Mouse (Mus musculus) brain, embryonic 14.5 days (tissue): ENCODE data around the gene Dazap1. TPM values are rescaled to one million over a fixed set of nuclear protein-coding genes. Genes with fewer than 3 reads are reported as not detected.

Experiments used
- DNase-seq: peaks from one replicate; pipeline ENCODE4 v3.0.0-alpha.2; 2011; ENCODE audit warnings: low read depth
- CTCF ChIP-seq: fragments of 200-500 bp; IDR thresholded peaks from 2 replicates; pipeline ENCODE4 v1.5.1; 2012; ENCODE audit warnings: inconsistent platforms, mild to moderate bottlenecking, moderate library complexity, borderline replicate concordance; ENCODE audit not compliant: insufficient read depth, insufficient read length; ENCODE audit errors: extremely low read depth
- POLR2A ChIP-seq: fragments of 200-500 bp; IDR thresholded peaks from 2 replicates; pipeline ENCODE4 v1.6.1; 2012; ENCODE audit warnings: mild to moderate bottlenecking, inconsistent platforms, borderline replicate concordance; ENCODE audit not compliant: poor library complexity, insufficient read depth, insufficient read length, severe bottlenecking; ENCODE audit errors: extremely low read depth
- polyA plus RNA-seq: library from polyadenylated mRNA; depleted of rRNA; stranded (reverse); fragments of >200 nt; gene quantifications from 2 replicates; pipeline ENCODE4 v1.2.3, GENCODE M21; 2012

The Dazap1 gene
- polyA plus RNA-seq, 1 experiment, result 207 TPM

DNA sequence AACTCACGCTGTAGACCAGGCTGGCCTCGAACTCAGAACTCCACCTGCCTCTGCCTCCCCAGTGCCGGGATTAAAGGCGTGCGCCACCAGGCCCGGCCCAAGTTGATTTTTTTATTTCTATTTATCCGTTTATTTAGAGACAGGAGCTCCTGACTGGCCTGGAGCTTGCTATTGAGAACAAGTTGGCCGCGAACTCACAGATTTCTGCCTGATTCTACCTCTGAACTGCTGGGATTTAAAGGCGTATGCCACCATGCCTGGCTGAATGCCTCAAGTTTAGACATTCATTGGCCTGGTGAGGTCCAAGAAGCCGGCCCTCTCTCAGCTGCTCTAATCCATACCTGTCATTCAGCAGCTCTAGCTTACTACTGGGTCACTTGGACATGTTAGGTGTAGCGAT lies 883 bp downstream of the Dazap1 start:
- TF ChIP-seq POLR2A, result no peak
- TF ChIP-seq CTCF, result no peak
- DNase-seq, result no peak

GRCm38 (mm10) chr10:80262776-80263365 lies 1.6 kb downstream of the Dazap1 start:
- DNase-seq, result no peak
- TF ChIP-seq CTCF (no peak), POLR2A (no peak)

- peak; percentile 97 for TF ChIP-seq POLR2A
- no peak for TF ChIP-seq CTCF
- peak; percentile 100 for DNase-seq
Observed at GRCm38 (mm10) chr10:80264341-80265148, 3.3 kb downstream of the Dazap1 start.

- DNase-seq, result no peak
- no peak for TF ChIP-seq POLR2A
- no peak for TF ChIP-seq CTCF
Observed at GRCm38 (mm10) chr10:80265149-80265486, 3.8 kb downstream of the Dazap1 start.

DNA sequence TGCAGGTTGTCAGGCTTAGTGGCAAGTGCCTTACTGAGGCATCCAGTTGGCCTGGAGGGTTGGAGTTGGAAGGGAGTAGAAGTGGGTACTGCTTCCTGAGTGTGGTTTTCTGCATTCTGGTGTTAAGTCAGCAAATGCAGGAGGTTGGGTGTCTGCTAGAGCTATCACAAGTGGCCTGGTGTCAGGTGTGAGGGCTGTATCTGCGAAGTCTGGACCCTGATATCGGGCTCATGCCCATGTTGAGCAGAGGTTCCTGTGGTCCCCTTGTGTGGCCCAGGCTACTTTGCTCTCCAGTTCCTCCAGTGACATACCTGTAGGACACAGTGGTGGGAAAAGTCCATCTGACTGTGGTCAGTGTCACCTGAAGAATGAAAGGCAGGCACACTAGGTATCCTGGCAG lies 8.8 kb downstream of the Dazap1 start:
- no peak for DNase-seq
- TF ChIP-seq CTCF (no peak), POLR2A (no peak)

DNA sequence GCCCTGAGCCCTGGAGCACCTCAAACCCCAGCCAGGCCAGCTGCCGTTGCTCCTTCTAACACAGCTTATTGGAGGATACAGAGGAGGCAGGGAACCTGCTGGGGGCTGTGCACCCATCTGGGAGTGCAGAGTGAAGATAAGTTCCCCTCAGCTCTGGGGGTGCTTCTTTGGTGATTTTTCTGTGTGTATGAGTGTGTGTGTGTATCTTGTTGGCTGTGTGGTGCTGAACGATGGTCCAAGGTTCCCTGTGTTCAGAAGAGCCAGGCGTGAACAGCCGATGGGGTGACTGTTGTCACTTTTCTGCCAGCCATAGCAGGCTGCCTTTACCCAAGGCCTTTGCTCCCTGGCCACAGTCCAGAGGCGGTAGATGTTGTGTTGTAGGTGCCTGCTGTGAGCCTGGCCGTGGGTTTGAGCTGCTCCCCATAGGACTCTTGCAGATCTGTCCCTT lies 9.5 kb downstream of the Dazap1 start:
- DNase-seq, result no peak
- no peak for TF ChIP-seq POLR2A
- TF ChIP-seq CTCF, result no peak

DNA sequence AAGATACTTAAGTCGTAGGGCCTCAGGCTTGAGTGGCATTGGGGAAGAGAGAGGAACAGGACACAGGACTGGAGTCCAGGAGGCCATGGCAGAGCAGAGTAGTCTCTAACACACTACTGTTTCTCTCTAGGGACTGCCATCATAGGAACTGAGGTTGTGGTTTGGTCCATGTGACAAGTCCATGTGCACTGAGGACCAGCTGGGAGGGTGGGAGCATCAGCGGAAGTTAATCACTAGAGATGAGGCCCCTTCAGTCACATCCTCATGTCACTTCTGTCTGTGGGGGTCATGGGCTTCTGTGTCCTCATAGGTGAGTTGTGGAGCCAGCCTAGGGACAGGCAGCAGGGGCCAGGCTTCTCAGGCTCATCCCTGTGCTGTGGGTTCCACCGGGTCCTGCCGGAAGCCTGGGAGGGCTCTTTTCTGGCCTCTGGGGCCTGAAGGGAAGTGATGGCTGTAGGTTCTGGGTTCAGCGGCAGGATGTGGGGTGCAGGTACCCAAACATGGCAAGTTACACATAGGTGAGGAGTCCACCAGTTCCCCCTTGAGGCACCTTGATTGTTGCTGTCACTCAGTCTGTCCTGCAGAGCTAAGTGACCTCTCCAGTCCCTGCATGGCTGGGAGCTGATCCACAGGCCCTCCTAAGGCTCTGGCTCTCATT lies 10.0 kb downstream of the Dazap1 start:
- DNase-seq, result no peak
- no peak for TF ChIP-seq POLR2A
- no peak for TF ChIP-seq CTCF

GRCm38 (mm10) chr10:80271870-80272585 lies 10.7 kb downstream of the Dazap1 start:
- TF ChIP-seq POLR2A (no peak), CTCF (no peak)
- no peak for DNase-seq

GRCm38 (mm10) chr10:80273847-80274246 lies 12.6 kb downstream of the Dazap1 start:
- no peak for DNase-seq
- TF ChIP-seq CTCF (no peak), POLR2A (no peak)

GRCm38 (mm10) chr10:80276238-80276637 lies 15.0 kb downstream of the Dazap1 start:
- TF ChIP-seq CTCF (no peak), POLR2A (no peak)
- no peak for DNase-seq

- no peak for DNase-seq
- no peak for TF ChIP-seq POLR2A
- TF ChIP-seq CTCF, result no peak
Observed at GRCm38 (mm10) chr10:80278390-80278789, 17.1 kb downstream of the Dazap1 start.

GRCm38 (mm10) chr10:80279273-80279672 lies 18.0 kb downstream of the Dazap1 start:
- no peak for DNase-seq
- TF ChIP-seq CTCF (no peak), POLR2A (no peak)
